Mouse (Mus musculus): ENCODE results near the gene Gm10134. TPM values are rescaled to one million over a fixed set of nuclear protein-coding genes. Genes with fewer than 3 reads are reported as not detected.

The Gm10134 gene
- polyA plus RNA-seq, 1 experiment from 2014 or later, result 1.1 TPM

- Histone ChIP-seq H3K4me1 (ENCODE audit: control insufficient read depth in 2 of 2, insufficient read depth in 2 of 2, low read length in 2 of 2) (peaks cover 52 to 76% of the 10 kb centered on the region in 2 experiments), H3K4me3 (ENCODE audit: control insufficient read depth in 1 of 2, insufficient read depth in 1 of 2, low read depth in 1 of 2, low read length in 2 of 2) (peak overlapping the region; percentile 70 to 72), H3K27ac (replicated peaks in 1 of 2; ENCODE audit: control insufficient read depth in 1 of 2, insufficient read depth in 1 of 2, low read depth in 2 of 2, low read length in 2 of 2) (peak overlapping the region; percentile 84 to 91), H3K9me3 (ENCODE audit: control insufficient read depth, low read length) (no peaks in the 10 kb centered on the region), H3K4me2 (ENCODE audit: low read length) (peak overlapping the region; percentile 89), H3K36me3 (ENCODE audit: control insufficient read depth, insufficient read depth, low read length) (no peaks in the 10 kb centered on the region), H3K27me3 (ENCODE audit: control insufficient read depth, insufficient read depth, low read length) (no peaks in the 10 kb centered on the region), H3K9ac (ENCODE audit: low read length) (peak overlapping the region; percentile 86)
- 39% methylated on average over 11 of the region's 11 CpGs for WGBS
- ATAC-seq (ENCODE audit: insufficient number of reproducible peaks, insufficient read depth, low FRiP score, low read depth), result peak; percentile 12; the same call in 1 of the 2 replicates
Measured at GRCm38 (mm10) chr2:28534436-28535262, 28.8 kb downstream of the Gm10134 start.

DNA sequence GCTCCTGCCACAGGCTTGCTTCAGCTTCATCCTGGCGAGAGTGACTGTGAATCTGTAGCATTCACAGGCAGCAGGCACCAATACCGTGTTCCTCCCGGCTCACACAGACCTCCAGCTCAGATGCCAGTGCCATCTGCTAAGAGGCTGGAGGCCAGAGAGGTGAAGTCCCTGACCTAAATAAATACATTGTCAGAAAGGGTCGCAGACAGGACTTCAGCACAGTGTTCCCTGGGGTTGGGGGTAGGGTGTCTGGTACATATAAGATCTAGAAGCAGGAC is 29.3 kb downstream of the Gm10134 start:
- H3K4me2 ChIP-seq (ENCODE audit: low read length), result peak overlapping the region; percentile 89
- H3K4me1 ChIP-seq (ENCODE audit: control insufficient read depth in 2 of 2, insufficient read depth in 2 of 2, low read length in 2 of 2), result peaks cover 51 to 76% of the 10 kb centered on the region in 2 experiments
- H3K9ac ChIP-seq (ENCODE audit: low read length), result peak overlapping the region; percentile 86; the same call in 1 of the 2 replicates
- ATAC-seq (ENCODE audit: insufficient number of reproducible peaks, insufficient read depth, low FRiP score, low read depth), result no peak
- H3K9me3 ChIP-seq (ENCODE audit: control insufficient read depth, low read length), result no peaks in the 10 kb centered on the region
- H3K36me3 ChIP-seq (ENCODE audit: control insufficient read depth, insufficient read depth, low read length), result no peaks in the 10 kb centered on the region
- H3K27ac ChIP-seq (replicated peaks in 1 of 2; ENCODE audit: control insufficient read depth in 1 of 2, insufficient read depth in 1 of 2, low read depth in 2 of 2, low read length in 2 of 2), result peak overlapping the region; percentile 84 to 91
- no peaks in the 10 kb centered on the region for H3K27me3 ChIP-seq (ENCODE audit: control insufficient read depth, insufficient read depth, low read length)
- peak overlapping the region; percentile 8 to 70; a peak in 1 of 4 replicates for H3K4me3 ChIP-seq (ENCODE audit: control insufficient read depth in 1 of 2, insufficient read depth in 1 of 2, low read depth in 1 of 2, low read length in 2 of 2)
- WGBS, result 49% methylated on average over 4 of the region's 4 CpGs

GRCm38 (mm10) chr2:28535650-28536049 is 29.8 kb downstream of the Gm10134 start:
- peak overlapping the region; percentile 89 for H3K4me2 ChIP-seq (ENCODE audit: low read length)
- no peaks in the 10 kb centered on the region for H3K27me3 ChIP-seq (ENCODE audit: control insufficient read depth, insufficient read depth, low read length)
- no peaks in the 10 kb centered on the region for H3K9me3 ChIP-seq (ENCODE audit: control insufficient read depth, low read length)
- peak overlapping the region; percentile 86; the same call in 1 of the 2 replicates for H3K9ac ChIP-seq (ENCODE audit: low read length)
- ATAC-seq (ENCODE audit: insufficient number of reproducible peaks, insufficient read depth, low FRiP score, low read depth), result no peak
- WGBS, result 41% methylated on average over 7 of the region's 7 CpGs
- H3K4me3 ChIP-seq (ENCODE audit: control insufficient read depth in 1 of 2, insufficient read depth in 1 of 2, low read depth in 1 of 2, low read length in 2 of 2), result no peak overlapping the region
- H3K27ac ChIP-seq (replicated peaks in 1 of 2; ENCODE audit: control insufficient read depth in 1 of 2, insufficient read depth in 1 of 2, low read depth in 2 of 2, low read length in 2 of 2), result peak overlapping the region; percentile 46 to 91
- H3K36me3 ChIP-seq (ENCODE audit: control insufficient read depth, insufficient read depth, low read length), result 0 out of 2 replicates have a peak, but pooled peaks cover 2% of the 10 kb centered on the region
- H3K4me1 ChIP-seq (ENCODE audit: control insufficient read depth in 2 of 2, insufficient read depth in 2 of 2, low read length in 2 of 2), result peaks cover 49 to 73% of the 10 kb centered on the region in 2 experiments

DNA sequence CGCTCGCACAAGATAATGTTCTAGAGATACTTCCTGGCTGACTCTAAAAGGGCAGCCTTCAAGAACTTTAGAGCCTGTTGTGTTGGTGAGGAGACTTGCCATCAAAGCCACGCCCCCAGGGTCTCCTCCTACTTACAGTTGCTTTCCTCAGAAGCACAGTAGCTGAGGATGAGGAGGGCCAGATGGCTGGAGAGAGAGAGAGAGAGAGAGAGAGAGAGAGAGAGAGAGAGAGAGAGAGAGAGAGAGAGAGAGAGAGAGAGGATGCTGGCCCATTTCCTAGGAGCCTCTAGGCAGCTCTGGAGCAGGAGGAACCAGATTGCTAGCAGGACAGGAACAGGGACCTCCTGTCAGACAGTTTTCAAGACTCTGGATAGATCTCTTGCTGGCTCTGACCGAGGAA is 30.3 kb downstream of the Gm10134 start:
- Histone ChIP-seq H3K4me3 (ENCODE audit: control insufficient read depth in 1 of 2, insufficient read depth in 1 of 2, low read depth in 1 of 2, low read length in 2 of 2) (no peak overlapping the region), H3K4me1 (ENCODE audit: control insufficient read depth in 2 of 2, insufficient read depth in 2 of 2, low read length in 2 of 2) (peaks cover 48 to 72% of the 10 kb centered on the region in 2 experiments), H3K9me3 (ENCODE audit: control insufficient read depth, low read length) (no peaks in the 10 kb centered on the region), H3K27me3 (ENCODE audit: control insufficient read depth, insufficient read depth, low read length) (no peaks in the 10 kb centered on the region), H3K4me2 (ENCODE audit: low read length) (peak overlapping the region; percentile 89), H3K9ac (ENCODE audit: low read length) (no peak overlapping the region), H3K27ac (replicated peaks in 1 of 2; ENCODE audit: control insufficient read depth in 1 of 2, insufficient read depth in 1 of 2, low read depth in 2 of 2, low read length in 2 of 2) (peak overlapping the region; percentile 46 to 91), H3K36me3 (ENCODE audit: control insufficient read depth, insufficient read depth, low read length) (0 out of 2 replicates have a peak, but pooled peaks cover 5% of the 10 kb centered on the region)
- whole genome bisulfite sequencing, result 56% methylated on average over 4 of the region's 4 CpGs
- no peak for ATAC-seq (ENCODE audit: insufficient number of reproducible peaks, insufficient read depth, low FRiP score, low read depth)

DNA sequence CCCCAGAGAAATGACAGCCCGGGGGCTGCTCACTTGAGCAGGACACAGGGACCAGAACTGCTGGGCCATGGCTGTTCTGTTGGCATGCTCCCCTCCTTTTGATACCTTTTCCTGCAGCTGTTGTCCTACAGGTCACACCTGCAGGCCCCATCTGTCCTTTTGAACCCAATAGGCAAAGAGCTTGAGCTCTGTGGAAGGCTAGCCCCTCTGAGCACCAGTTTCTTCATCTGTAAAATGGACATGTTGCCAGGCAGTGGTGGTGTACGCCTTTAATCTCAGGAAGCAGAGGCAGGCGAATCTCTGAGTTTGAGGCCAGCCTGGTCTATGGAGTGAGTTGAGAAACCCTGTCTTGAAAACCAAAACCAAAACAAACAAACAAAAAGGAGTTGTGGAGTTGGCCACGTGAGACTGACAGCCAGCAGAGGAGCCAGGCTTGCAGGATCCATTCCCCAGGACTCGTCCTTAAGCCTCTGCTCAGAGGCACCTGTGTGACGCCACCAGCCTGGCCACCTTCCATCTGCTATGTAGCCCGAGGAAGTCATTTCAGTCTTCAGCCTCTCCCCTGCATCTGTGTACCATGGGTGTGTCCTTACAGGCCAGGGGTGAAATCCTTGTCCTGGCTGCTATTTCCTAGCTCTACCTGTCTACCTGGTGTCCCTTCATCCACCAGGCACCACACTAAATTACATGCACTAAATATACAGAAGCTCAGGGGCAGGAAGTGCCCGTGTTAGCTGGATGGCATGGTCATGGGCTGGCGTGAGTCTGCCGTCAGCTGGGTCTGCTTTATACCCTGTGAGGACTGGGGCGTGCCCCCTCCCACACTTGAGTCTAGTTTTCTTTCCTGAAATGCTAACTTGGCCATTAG is 31.1 kb downstream of the Gm10134 start:
- Histone ChIP-seq H3K4me2 (ENCODE audit: low read length) (no peak overlapping the region), H3K9ac (ENCODE audit: low read length) (no peak overlapping the region), H3K36me3 (ENCODE audit: control insufficient read depth, insufficient read depth, low read length) (peaks cover 14% of the 10 kb centered on the region), H3K27me3 (ENCODE audit: control insufficient read depth, insufficient read depth, low read length) (no peaks in the 10 kb centered on the region), H3K4me1 (ENCODE audit: control insufficient read depth in 2 of 2, insufficient read depth in 2 of 2, low read length in 2 of 2) (peaks cover 48 to 66% of the 10 kb centered on the region in 2 experiments), H3K4me3 (ENCODE audit: control insufficient read depth in 1 of 2, insufficient read depth in 1 of 2, low read depth in 1 of 2, low read length in 2 of 2) (no peak overlapping the region), H3K27ac (replicated peaks in 1 of 2; ENCODE audit: control insufficient read depth in 1 of 2, insufficient read depth in 1 of 2, low read depth in 2 of 2, low read length in 2 of 2) (peak overlapping the region in 1 of 2 experiments; percentile 1; a peak in 2 of 4 replicates), H3K9me3 (ENCODE audit: control insufficient read depth, low read length) (no peaks in the 10 kb centered on the region)
- 80% methylated on average over 11 of the region's 11 CpGs for WGBS
- ATAC-seq (ENCODE audit: insufficient number of reproducible peaks, insufficient read depth, low FRiP score, low read depth), result no peak

DNA sequence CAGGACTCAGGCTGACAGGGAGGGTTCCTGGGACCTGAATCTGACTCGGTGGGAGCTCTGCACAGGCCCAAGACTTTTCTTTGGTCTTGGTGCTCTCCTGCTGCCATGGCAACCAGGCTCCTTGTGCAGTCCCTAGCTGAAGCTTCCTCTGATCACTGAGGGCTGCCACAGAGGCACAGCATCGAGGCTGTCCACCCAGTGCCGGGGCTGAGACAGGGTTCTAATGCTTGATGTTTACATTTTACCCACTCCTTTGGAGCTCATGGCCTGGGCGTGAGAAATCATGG is 31.7 kb downstream of the Gm10134 start:
- peaks cover 48 to 60% of the 10 kb centered on the region in 2 experiments for H3K4me1 ChIP-seq (ENCODE audit: control insufficient read depth in 2 of 2, insufficient read depth in 2 of 2, low read length in 2 of 2)
- H3K27ac ChIP-seq (replicated peaks in 1 of 2; ENCODE audit: control insufficient read depth in 1 of 2, insufficient read depth in 1 of 2, low read depth in 2 of 2, low read length in 2 of 2), result no peak overlapping the region
- no peak overlapping the region for H3K9ac ChIP-seq (ENCODE audit: low read length)
- H3K9me3 ChIP-seq (ENCODE audit: control insufficient read depth, low read length), result no peaks in the 10 kb centered on the region
- no peak overlapping the region for H3K4me3 ChIP-seq (ENCODE audit: control insufficient read depth in 1 of 2, insufficient read depth in 1 of 2, low read depth in 1 of 2, low read length in 2 of 2)
- H3K36me3 ChIP-seq (ENCODE audit: control insufficient read depth, insufficient read depth, low read length), result peaks cover 19% of the 10 kb centered on the region
- no peak for ATAC-seq (ENCODE audit: insufficient number of reproducible peaks, insufficient read depth, low FRiP score, low read depth)
- no peak overlapping the region for H3K4me2 ChIP-seq (ENCODE audit: low read length)
- no peaks in the 10 kb centered on the region for H3K27me3 ChIP-seq (ENCODE audit: control insufficient read depth, insufficient read depth, low read length)
- WGBS, result 59% methylated on average over 4 of the region's 4 CpGs

DNA sequence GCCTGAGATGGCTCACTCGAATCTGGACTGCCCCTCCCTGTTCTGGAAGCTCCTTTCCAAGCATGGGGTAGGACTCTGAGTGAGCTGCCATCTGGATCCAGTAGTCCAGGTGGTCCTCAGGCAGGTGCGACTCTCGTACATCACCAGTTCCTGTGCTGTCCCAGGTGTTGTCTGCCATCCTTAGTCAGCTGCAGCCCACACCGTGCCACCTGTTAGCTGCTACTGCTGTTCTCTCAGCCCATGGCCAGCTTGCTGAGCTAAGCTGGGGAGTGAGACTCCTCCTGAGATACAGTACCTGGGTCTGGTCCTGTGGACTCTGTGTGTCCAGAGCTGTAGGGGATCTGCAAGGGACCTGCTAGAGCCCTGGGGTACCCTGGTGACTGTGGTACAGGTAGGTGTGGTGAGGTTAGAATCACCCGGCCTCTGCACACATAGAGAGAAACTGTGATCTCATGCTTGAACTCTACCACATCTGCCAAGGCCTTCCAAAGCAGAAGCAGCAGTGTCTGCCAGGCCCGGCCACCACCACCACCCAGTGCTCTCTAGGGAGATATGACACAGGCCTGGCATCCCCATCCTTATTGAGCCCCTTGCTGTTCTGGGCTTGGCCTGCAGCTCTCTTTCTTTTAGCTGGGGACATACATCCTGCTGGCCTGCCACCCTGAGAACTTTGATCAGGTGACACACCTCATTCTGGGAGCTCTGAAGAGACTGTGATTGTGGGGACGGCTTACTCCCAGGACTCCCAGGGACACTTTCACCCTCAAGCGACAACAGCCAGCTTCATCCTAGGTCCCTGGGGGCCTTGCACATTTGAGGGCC is 32.3 kb downstream of the Gm10134 start:
- Histone ChIP-seq H3K9me3 (ENCODE audit: control insufficient read depth, low read length) (no peaks in the 10 kb centered on the region), H3K36me3 (ENCODE audit: control insufficient read depth, insufficient read depth, low read length) (peaks cover 26% of the 10 kb centered on the region), H3K27me3 (ENCODE audit: control insufficient read depth, insufficient read depth, low read length) (no peaks in the 10 kb centered on the region), H3K27ac (replicated peaks in 1 of 2; ENCODE audit: control insufficient read depth in 1 of 2, insufficient read depth in 1 of 2, low read depth in 2 of 2, low read length in 2 of 2) (peak overlapping the region in 1 of 2 experiments; percentile 59; a peak in 1 of 4 replicates), H3K4me3 (ENCODE audit: control insufficient read depth in 1 of 2, insufficient read depth in 1 of 2, low read depth in 1 of 2, low read length in 2 of 2) (no peak overlapping the region), H3K4me1 (ENCODE audit: control insufficient read depth in 2 of 2, insufficient read depth in 2 of 2, low read length in 2 of 2) (peaks cover 45 to 54% of the 10 kb centered on the region in 2 experiments), H3K9ac (ENCODE audit: low read length) (0 out of 2 replicates have a peak overlapping the region, but pooled peaks have one; percentile 31), H3K4me2 (ENCODE audit: low read length) (no peak overlapping the region)
- WGBS, result 77% methylated on average over 8 of the region's 8 CpGs
- ATAC-seq (ENCODE audit: insufficient number of reproducible peaks, insufficient read depth, low FRiP score, low read depth), result no peak

Data from heart, embryonic 14.5 days (tissue).